Mouse (Mus musculus): ENCODE measurements around the gene Pde6h.

Pde6h gene

DNA sequence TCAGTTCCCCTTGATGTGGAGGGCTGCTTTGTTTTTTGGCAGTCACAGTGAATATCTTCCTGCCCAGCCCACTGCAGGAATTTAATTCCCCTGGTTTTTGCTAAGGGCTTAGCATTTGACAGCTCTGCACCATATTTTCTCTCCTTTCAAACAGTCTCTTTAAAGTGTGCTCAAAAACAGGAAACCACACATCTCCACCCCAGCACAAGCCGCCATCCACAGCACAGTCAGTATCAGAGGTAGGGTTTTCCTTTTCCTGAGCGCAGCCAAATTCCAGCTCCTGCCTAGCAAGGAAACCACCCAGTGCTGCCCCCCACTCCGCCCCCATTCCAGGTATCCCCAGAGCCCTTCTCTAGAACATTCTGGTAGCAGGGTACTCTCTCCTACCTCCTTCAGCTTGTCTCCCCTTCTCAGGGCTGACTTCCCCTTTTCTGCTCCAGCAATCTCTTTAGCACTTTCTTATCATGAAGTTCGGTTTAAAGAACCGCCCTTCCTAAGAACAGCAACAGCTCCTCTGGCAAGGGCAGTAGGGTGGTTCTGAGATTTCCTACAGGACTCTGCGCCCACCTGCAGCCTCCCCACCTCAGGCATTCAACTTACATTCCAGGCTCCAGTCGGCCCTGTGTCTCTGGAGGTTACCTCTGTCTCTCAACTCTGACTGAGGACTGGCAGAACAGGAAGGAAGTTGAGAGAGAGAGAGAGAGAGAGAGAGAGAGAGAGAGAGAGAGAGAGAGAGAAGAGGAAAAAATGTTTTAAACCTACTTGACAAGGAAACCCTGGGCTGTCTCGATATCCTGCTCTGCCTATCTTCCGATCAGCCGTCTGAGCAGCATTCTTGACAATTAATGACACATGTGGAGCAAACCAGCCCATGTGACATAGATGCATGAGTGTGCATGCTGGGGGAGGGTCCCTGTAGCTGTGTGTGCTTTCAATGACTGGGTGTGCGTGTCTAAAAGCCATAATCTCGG is 17.7 kb downstream of the Pde6h start, which contains the start of gene Arhgdib:
Gene Arhgdib, minus strand, starts transcription at position 849 of the 971 bp plus-strand sequence.
- peak; percentile 84 for DNase-seq (ENCODE audit: low read depth)

DNA sequence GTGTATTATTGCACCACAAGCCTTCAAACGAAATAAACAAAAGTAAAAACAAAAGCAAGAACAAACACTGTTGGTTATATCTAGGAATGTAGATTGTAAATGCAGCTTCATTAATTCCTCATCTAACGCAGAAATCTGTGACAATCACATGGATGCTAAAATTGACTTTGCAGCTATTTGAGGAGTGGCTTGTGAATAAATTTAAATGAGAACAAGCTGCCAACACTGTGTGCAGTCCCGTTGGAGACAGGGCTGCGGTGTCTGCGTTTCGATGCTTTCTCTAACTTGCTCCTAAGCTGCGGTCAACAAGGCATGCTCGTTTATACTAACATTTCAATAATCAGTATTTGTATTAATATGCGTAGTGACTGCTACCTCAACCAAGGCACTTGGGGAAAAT is 18.6 kb downstream of the Pde6h start:
- no peak for DNase-seq (ENCODE audit: low read depth)

DNA sequence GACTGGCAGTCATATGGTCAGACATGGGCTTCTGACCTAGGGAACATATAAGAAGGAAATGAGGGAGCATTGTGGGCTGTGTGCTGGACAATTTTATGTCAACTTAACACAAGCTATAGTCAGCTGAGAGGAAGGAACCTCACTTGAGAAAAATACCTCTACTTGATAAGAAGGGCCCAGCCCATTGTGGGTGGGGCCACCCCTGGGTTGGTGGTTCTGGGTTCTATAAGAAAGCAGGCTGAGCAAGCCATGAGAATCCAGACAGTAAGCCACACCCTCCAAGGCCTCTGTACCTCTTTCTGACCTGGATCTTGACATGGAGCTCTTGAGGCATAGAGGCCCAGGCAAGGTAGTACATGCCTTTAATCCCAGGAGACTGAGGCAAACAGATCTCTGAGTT is 19.8 kb downstream of the Pde6h start:
- no peak for DNase-seq (ENCODE audit: low read depth)

DNA sequence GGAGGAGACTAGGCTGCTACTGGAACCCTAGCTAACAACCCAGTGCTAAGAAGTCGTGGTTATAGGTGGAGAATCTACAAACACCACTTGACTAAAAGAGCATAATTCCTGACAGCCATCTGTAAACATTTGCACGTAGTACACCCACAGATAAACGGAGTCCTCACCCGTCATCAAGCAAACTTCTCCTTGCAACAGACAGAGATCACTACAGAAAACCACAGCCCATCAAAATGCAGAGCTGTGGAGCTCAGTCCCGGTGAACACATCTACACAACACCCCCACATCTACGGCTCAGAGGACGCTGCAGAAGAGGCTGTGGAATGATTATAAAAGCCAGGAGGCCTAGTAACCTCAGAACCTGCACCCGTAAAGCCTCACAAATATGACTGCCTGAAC is 20.9 kb downstream of the Pde6h start:
- peak; percentile 65 for DNase-seq (ENCODE audit: low read depth)

DNA sequence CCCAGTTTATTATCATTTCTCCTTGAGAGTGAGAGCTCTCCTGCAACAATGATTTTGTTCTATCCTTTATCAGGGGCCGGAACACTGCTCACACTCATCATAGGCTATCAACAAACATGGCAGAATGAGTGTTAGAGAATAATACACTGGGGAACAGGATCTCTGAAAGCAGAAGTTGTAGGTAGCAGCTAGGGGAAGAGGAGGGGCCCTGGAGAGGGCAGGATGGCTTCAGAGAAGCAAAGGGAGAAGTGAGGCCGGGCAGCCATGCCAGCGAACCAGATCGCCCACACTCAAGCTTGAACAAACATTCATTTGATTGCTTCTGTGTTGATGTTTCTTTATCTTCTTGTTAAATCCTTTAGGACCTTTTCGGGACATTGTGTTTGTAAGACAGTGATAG is 22.6 kb downstream of the Pde6h start:
- DNase-seq (ENCODE audit: low read depth) = no peak

DNA sequence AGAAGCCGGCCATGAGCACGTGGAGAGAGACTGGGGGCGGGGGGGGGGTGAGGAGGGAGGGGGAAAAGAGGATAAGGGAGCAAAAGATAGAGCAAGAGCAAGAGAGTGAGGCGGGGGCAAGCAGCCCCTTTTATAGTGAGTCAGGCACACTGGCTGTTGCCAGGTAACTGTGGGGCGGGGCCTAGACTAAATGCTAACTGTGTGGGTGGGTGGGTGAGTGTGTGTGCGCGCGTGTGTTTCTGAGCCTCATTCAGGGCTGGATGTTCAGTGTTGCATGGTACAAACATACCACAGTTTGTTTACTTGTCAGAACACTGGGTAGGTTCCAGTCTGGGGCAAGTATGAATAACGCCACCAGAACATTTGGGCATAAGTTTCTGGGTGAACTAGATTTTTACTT is 23.3 kb downstream of the Pde6h start:
- DNase-seq (ENCODE audit: low read depth) = peak; percentile 81

DNA sequence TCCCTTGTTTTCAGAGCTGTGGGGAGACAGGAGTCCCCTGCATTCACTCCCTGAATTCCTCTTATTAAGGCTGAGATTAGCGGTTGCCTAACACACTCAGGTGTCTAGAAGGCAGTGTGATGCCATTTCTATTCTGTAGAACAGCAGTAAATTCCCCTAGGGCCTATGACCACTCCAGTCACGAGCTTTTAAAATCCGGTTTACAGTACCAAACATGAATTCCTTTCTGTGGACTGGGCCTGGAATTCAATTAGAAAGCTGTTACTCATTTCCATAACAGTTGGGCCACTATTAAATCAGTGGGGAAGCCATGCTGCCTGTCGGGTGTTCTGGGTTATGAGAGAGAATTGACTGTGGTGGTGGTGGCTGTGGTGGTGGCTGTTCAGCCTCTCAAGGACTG is 24.1 kb downstream of the Pde6h start:
- DNase-seq (ENCODE audit: low read depth) = no peak

DNA sequence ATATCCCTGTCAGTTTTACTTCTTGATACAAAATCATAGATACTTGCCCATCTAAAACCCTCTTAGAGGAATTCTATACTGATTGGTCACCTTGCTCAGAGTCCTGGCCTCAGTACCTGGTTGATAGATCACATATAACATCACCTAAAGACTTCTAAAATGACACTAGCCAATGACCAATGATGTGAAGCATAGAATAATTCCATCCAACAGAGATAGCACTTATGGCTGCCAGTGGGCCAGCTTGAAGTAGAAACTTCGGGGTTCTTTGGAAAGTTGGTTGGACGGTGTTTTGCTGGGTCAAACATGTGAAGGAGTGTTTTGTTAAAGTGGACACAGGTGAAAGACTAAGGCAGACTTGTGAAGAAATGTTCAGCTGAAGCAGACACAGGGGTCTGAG is 26.5 kb downstream of the Pde6h start:
- no peak for DNase-seq (ENCODE audit: low read depth)

DNA sequence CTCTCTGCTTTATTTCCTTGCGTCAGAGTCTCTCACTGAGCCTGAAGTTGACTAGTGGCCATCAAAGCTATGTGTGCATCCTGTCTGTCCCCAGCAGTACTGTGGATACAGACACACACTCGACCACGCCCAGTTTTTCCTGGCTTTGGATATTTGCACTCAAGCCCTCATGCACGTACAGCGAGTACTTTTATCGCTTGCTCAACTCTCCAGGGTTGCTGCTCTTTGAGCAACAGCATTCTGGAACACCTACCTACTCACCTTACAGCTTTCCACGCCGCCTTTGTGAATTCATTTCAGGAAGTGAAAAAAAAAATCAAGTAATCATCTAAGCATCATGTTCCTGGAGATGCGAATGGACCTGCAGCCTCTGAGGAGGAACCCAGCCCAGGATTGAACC is 29.3 kb downstream of the Pde6h start:
- no peak for DNase-seq (ENCODE audit: low read depth)

DNA sequence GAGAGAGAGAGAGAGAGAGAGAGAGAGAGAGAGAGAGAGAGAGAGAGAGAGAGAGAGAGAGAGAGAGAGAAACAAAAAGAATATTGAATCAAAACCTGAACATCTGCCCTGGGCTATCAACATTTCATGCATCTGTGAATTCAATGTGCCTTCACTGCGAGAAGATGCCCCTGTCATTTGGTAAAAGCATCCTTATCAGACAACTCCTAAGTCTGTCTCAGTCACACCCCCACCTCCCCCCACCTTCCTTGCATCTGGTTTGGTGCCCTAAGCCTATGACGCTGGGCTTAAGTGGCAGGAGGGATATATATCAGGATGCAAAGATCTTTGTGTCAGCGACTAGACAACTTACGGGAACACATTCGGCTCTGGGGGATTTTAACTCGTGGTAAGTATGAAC is 30.6 kb downstream of the Pde6h start:
- DNase-seq (ENCODE audit: low read depth) = no peak

DNA sequence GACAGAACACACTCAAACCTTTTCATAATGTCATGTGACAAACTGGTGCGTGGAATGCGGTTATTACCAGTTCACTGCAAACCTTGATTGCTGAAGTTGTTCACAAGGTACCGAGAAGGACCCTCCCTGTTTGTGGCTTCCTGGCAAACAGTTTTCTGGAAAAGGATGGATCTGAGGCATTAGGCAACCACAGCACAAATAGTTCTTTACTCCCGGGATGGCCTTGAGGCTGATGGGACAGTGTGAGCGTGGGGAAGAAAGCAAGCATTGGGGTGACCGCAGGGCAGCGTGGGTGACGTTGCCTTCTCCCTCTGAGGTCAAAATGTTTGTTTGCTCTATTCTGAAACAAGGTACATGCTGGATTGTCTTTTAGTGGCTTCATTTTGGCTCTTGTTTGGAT is 31.1 kb downstream of the Pde6h start:
- DNase-seq (ENCODE audit: low read depth) = no peak

DNA sequence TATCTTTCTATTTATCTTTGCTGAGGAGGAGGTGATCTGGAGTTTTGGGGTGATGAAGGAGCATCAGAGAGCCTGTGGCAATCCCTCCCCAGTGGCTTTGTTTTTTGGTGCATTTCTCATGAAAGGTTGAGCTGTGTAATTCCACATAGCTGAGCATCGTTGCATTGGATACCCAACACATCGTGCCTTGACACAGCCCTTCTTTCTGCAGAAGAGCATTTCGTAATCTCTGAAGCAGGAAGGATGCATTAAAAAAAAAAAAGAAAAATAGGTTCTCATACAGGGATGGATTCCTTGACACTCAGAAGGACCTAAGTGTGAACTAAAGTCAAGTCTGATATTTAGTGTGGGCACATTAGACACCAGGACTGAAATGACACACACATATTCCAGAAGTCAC is 31.6 kb downstream of the Pde6h start:
- DNase-seq (ENCODE audit: low read depth) = no peak

DNA sequence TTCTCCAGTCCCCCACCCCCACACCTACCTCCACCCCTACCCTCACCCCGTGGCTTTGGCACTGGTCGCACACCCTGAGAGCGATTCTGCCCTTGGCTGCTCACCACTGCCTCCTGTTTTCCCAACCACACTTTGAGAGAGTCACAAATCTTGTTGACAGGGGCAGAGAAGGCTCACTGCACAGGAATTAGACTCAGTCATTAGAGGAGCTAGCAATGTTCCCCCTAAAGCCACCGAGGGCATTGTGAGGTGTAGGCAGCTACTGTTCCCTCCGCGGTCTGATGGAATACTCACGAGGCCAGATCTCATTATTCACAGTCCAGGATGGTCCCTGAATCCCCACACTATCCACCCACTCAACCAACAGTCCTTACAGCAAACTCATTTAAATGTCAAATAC is 33.4 kb downstream of the Pde6h start:
- DNase-seq (ENCODE audit: low read depth) = no peak

DNA sequence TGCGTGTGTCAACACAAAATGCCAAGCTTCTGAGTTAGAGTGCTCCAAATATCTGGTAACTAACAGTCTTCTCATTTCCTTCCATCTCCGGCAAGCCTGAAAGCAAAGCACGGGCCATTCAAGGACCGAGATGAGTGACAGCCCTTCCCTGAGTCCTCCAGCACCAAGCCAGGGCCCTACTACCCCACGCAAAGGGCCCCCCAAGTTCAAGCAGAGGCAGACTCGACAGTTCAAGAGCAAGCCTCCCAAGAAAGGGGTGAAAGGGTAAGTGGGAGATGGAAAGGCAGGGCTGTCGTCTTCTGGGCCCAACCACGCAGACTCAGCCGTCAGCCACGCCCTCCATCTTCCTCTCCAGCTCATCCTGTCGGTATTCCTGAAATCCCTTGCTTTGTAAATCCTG is 35.5 kb downstream of the Pde6h start:
- no peak for DNase-seq (ENCODE audit: low read depth)

DNA sequence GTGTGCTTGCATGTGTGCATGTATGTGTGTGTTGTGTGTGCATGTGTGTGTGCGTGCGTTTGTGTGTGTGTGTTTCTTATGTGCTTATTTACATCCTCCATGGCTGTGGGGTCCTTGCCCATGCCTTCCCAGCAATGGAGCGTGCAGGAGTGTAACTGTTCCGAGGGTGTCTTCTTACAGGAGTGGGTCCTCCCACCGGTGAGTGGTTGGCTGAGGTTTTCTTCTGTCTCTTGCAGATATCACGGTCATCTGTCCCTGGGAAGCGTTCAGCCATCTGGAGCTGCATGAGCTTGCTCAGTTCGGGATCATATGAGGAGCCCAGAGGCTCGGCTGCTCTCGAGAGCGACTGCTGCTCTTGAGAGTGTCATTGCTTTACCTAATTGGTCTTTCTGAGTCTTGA is 39.3 kb downstream of the Pde6h start:
- DNase-seq (ENCODE audit: low read depth) = no peak

DNA sequence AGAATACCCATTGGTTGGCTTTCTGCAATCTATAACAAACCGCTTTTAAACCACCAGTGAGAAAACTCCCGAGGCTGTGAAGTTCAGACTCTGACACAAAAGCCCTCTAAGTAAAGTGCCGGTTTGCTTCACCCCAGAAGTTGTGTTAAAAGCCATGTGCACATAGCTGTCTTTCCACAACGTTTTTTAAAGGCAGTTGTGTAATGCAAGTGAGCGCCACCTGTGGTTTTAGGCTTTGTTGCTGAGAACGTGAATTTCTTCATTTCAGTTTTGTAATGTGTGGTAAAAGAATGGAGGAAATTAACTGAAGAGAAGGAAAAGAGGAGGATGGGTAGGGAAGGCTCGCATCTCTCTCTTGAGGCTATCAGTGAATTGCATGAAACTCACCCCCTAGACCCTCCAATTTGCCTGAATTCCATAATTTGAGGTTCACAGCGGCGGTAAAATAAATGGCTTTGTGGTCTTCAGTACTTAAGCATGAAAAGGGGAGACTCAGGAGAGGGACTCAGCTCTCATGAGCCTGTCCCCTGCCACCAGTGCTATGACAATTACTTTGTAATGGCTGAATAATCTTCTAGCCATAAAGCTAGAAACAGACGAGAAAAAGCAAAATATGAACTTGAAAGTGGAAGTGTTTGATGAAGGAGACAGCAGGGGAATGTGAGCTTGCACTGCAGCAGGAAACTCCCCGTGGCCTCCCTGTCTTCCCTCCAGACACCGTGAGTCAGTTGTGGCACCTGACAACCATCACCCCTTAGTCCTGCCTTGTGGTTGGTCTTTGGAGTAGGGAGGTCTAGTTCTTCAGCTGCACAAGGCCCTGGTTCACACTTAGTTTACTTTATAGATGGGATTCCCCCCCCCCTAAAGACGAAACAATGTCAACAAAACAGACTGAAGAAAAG is 41.2 kb downstream of the Pde6h start:
- DNase-seq (ENCODE audit: low read depth) = peak; percentile 76

DNA sequence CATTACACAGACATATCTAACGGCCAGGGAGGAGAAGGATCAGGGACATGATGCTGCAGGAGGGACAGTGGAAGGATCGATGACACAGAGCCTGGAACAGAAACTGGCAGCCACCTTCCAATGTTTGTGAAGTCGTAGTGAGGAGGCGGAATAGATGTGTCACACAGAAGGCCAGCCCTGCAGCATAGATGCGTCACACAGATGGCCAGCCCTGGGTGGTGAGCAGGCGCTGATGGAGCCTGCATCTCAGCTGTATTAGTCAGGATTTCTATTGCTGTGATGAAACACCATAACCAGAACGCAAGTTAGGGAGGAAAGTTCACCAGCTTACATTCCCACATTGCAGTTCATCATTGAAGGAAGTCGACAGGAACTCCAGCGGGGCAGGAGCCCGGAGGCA is 42.3 kb downstream of the Pde6h start:
- DNase-seq (ENCODE audit: low read depth) = no peak

DNA sequence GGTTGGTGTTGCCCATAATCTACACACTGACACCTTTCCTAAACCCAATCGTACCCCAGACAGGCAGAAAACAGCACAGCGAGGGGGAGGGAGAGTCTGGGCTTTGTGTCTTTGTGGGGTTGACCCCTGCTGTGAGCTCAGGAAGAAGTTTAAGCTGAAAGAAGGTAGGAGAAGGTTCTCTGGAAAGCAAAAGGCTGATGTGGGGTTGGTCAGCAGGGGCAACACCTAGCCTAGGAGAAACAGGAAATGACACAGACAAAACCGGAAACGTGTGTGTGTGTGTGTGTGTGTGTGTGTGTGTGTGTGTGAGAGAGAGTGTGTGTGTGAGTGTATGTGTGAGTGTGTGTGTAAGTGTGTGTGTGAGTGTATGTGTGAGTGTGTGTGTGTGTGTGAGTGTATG is 43.8 kb downstream of the Pde6h start:
- DNase-seq (ENCODE audit: low read depth) = peak; percentile 79

DNA sequence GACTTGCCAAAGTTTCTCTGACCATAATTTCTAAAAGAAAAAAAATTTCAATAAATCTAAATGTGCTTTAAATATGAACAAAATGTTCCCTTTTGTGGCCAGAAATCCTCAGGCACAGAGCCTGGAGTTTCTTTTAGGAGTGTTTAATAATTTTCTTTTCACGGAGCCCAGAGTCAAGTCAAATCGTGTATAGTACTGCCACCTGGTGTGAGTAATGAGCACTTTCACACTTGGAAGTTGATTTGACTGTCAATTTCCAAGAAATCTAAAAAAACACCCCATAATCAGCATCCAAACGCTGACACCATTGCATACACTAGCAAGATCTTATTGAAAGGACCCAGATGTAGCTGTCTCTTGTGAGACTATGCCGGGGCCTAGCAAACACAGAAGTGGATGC is 45.2 kb downstream of the Pde6h start:
- peak; percentile 73 for DNase-seq (ENCODE audit: low read depth)

DNA sequence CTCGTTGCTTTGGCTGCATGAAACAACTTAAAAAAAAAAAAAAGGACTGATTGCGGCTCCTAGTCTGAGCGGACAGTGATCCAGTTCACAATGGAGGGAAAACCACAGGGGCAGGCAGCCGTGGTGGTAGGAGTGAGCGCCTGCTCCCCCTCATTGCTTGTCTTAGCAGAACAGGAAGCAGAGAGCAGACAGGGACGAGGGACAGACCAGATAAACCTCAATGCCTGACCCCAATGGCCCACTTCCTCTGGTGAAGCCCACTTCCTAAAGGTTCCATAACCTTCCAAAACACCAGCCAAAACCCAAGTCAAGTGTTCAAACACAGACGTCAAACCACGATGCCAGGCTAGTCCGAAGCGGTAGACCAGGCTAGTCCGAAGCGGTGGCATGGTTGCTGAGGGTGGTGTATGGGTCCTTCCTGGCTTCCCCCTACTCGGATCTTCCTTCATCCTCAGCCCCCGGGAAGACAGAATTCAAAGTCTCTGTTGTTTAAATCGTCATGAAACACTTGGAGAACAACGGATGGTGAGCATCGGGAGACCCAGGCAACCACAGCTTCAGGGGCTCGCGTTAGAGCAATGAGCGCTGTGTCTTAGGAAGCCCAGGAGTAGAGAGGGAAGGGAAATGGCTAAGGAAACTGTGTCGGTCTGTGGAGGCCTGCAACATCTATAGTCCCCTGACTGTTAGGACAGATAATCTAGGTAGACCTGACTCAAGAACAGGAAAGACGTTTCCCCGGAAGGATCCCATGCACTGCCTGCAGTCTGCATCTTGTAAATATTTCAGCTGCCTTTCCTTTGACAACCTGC is 55.8 kb downstream of the Pde6h start:
- peak; percentile 56 for DNase-seq (ENCODE audit: low read depth)

DNA sequence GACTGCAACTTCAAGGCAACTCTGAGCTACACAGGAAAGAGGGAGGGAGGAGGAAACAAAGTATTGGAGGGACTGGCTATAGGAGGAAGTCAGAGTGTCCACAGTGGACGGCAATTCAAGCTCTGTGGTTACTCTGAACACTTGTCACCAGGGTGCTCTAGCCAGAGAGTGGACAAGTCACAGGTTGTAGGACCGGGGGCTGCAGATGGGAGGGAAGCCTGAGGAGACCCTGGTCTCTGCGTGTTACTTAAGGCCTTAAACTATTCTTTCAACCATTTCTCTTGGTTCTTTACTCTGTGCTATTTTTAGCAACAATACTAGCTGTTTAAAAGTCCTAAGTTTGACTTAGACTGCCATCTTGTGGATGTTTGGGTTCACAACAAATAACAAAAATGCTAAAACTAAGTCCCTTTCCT is 56.7 kb downstream of the Pde6h start:
- DNase-seq (ENCODE audit: low read depth) = peak; percentile 84

DNA sequence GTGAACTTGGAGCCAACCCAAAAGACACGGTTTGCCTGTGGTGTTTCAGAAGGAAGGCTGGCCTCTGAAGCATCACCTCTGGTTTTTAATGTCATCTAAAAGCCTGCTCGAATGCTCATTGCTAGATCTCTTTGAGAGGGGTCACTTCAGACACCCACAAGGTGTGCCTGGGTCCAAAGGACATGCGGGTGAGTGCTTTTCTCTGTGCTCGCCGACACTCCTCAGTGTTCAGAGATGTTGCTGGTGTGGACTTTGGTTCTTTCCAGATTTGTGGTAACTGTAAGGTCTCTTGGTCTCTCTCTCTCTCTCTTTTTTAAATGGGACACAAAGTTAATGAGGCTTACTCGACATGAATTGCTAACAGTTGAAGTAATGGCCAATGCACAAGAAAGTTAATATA is 58.9 kb downstream of the Pde6h start:
- no peak for DNase-seq (ENCODE audit: low read depth)
